Mouse (Mus musculus): Measurements from ENCODE around the gene Olfr916.

The Olfr916 gene

DNA sequence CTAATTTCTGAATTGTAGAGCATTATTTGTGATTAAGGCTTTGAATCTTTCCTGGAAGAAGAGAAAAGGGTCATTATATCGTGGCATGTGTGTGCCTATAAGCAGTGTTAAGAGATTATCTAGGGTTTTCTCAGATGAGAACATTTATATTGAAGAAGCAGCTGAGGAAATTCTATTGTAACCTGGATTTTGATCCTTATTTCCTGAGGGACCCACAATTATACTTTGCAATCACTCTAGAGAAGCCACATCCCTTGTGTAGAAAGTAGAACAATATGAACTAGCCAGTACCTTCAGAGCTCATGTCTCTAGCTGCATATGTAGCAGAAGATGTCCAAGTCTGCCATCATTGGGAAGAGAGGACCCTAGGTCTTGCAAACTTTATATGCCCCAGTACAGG is at the start of gene Olfr916:
Gene Olfr916, minus strand, starts transcription at position 101 of the 400 bp plus-strand sequence.
- DNase-seq (ENCODE audit: extremely low spot score, low spot score) = no peak

DNA sequence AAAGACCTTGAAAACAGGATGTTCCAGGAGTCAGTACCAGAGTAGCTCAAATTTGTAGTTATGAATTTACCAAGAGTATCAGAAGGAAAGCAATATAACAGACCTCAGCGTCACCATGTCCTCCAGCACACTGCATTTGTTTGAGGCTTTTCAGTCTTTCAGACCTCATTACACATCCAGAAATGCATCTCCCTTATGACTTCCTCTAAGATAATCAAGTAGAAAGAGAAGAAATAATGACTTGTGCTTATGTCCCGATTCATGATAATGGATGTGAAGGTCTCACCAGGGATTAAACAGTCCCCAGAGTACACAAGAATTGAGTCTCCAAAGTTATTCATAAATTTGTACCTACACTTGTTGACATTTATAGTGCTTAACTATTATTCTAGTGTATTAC is 14.8 kb upstream of the Olfr916 start, which contains the start of gene Olfr918:
Gene Olfr918, minus strand, starts transcription at position 101 of the 400 bp plus-strand sequence.
- no peak for DNase-seq (ENCODE audit: extremely low spot score, low spot score)

DNA sequence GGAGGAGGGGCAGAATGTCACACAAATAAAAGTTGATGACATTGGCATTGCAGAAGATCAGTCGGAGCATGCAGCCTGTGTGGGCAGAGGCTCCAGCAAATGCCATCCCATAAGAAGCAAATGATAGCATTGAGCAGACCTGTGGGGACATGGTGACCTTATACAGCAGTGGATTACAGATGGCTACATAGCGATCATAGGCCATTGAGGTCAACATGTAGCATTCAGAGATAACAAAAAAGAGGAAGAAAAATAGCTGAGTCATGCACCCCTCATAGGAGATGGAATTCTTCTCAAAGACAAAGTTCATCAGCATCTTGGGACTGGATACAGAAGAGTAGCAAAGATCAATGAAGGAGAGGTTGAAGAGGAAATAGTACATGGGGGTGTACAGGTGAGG is 13.2 kb upstream of the Olfr916 start:
- no peak for DNase-seq (ENCODE audit: extremely low spot score, low spot score)

DNA sequence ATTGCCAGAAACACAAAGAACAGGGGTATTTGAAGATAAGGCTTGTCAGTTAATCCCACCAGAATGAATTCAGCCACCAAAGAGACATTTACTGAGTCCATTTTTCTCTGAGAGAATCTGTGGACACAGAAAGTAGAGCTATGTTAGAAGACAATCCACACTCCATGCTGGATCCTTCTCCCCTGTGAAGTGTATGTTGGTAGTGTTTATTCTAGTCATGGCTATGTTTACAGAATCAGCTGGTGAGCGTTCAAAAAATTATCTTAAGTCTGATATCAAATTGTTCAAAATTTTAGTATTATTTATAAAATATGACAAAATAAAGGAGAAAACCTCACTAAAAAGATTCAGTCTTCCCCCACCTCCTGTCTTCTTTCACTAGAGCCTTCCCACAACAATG is 6.1 kb upstream of the Olfr916 start, which contains the start of gene Olfr917:
Gene Olfr917, minus strand, starts transcription at position 101 of the 400 bp plus-strand sequence.
- no peak for DNase-seq (ENCODE audit: extremely low spot score, low spot score)

DNA sequence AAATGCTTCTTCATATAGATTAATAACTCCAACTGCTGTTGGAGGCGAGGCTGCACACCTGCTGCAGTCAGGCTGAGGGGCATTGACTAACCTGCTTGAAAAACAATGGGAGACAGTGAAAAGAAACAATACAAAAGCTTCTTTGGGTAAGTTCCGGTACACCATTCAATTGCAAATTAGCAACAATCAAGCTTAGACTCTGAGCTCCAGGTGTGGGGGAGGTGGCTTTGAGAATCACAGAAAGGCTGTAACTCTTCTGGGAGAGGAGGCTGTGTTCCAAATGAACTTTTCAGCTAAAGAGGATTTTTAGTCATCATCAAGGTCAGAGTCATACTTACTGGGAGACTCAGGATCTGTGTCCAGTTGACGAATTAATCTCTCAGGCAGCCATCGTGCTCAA is 27.3 kb downstream of the Olfr916 start:
- no peak for DNase-seq (ENCODE audit: extremely low spot score, low spot score)

Data from neural tube, embryonic 10.5 days (tissue).